Mouse (Mus musculus) left cerebral cortex, adult 11 months (tissue): ENCODE data around the gene Chit1.

Experiments
- DNase-seq: peaks from one replicate; pipeline ENCODE4 v3.0.0; 2022; ENCODE audit warnings: low spot score

Chit1 gene

DNA sequence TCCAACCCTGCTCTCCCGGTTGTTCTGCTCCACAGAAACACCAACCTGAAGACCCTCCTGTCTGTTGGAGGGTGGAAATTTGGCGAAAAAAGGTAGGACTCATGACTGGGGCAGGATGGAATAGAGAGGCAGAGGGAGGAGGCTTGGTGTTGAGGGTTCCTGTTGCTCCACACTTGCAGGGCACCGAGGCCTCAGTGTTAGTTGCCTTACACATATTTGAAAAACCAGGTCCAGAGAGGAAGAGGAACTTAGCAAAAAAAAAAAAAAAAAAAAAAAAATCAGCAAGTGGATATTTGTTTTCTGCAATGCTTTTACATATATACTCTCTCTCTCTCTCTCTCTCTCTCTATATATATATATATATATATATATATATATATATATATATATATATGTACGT is 73.0 kb downstream of the Chit1 start:
- no peak for DNase-seq

- no peak for DNase-seq
Observed at GRCm38 (mm10) chr1:134188217-134188616, 77.2 kb downstream of the Chit1 start.

GRCm38 (mm10) chr1:134188989-134189729 is 78.1 kb downstream of the Chit1 start:
- no peak for DNase-seq

DNA sequence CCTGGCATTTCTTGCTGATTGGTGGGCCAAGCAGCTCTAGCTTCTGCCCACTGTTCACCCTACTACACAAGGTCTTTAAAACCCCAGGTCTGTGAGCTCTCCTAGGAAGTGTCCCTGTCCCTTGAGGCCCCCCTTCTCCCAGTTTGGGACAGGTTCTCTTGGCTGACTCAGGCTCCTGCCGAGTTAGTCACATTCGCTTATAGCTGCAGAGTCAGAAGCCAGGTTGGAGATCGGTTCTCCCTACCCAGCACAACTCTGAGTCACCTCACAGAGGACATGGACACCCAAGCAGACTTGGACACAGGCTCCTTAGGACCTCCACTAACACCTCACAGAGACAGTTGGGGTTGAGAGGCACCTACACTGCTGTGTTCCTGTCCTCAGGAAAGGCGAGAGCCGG is 80.2 kb downstream of the Chit1 start:
- no peak for DNase-seq

- DNase-seq, result no peak
Observed at GRCm38 (mm10) chr1:134192024-134192423, 81.0 kb downstream of the Chit1 start.

GRCm38 (mm10) chr1:134193126-134193525 is 82.1 kb downstream of the Chit1 start, which contains the start of gene Mybph:
Gene Mybph (plus strand): TSS chr1:134193448.
- DNase-seq, result no peak

- no peak for DNase-seq
Observed at GRCm38 (mm10) chr1:134193674-134194197, 82.7 kb downstream of the Chit1 start.

- DNase-seq, result no peak
Observed at GRCm38 (mm10) chr1:134194298-134195022, 83.4 kb downstream of the Chit1 start.

GRCm38 (mm10) chr1:134195117-134195516 is 84.1 kb downstream of the Chit1 start:
- no peak for DNase-seq

GRCm38 (mm10) chr1:134195571-134195970 is 84.5 kb downstream of the Chit1 start:
- no peak for DNase-seq

DNA sequence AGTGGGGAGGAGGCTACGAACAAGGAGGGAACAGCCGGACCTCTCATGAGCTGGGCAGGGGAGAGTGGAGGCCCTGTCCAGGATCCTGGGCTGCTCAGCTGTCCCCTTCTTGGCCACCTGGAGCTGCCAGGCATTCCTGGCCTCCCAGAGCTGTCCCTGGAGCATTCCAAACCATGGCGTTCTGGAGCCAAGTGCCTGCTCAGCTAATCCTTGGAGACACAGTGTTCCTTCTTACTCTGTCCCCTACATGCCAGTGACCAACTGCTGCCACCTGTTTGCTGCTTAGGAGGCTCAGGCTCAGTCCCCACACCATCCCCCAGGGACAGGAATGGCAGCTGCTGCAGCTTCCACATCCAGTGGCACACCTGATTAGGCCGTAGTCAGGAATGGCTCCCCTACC is 84.9 kb downstream of the Chit1 start:
- no peak for DNase-seq

GRCm38 (mm10) chr1:134196386-134196785 is 85.3 kb downstream of the Chit1 start:
- DNase-seq, result peak; percentile 73

- no peak for DNase-seq
Observed at GRCm38 (mm10) chr1:134197325-134197982, 86.4 kb downstream of the Chit1 start.

DNA sequence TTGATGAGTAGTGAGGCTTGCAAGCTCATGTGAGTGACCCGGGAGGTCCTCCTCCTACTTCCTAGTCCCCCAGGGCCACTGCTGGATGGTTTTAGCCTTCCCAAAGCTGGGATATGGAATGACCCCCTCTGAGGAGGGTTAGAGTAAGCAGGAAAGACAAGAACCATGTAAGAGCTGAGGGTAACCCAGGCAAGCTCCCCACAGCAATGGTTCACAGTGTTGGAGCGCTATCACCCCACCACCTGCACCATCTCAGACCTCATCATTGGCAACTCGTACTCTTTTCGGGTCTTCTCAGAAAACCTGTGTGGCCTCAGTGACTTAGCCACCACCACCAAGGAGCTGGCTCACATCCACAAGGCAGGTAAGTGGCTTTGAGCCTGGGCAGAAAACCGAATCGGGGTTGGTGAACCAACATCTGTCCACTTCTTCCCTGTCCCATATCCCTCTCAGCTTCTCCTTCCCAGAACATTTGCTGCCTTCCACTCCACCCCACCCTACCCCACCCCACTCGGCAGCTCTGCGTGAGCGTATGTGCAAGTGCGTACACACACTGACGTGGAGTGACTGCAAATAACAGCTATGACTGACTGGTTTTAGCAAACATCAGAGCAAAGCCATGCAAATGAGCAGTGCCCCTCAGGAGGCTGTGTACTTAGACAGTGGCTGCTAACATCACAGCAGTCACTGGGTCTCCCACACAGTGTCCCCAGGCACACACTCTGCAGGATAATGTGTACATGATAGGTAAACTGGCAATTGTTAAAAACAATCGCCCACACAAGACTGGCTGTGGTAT is 87.4 kb downstream of the Chit1 start:
- DNase-seq, result no peak

DNA sequence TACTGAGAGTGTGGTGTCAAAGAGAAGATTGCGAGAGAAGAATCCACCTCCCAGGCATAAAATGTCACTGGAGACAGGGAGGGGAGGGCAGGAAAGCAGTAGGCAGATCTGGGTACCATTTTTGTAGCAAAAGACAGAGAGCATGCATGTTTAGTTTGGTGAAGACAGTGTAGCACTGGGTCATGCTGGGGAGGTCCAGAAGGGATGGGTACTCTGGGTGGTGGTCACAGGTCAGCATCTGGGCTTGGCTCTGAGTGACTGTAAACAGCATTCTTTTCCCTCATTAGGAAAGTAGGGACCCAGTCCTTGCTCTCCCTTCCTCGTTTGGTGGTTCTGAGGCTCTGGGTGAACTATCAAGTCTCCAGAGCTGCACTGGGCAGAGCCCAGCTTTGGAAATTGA is 89.4 kb downstream of the Chit1 start:
- no peak for DNase-seq
